Mouse (Mus musculus): Measurements from ENCODE around the gene Grk6.

GRCm38 (mm10) chr13:55444937-55445315 is at the start of gene Grk6:
- TF ChIP-seq EP300 (IDR thresholded peaks at IDR 0.05; ENCODE audit: low read depth in 1 of 2, low read length in 2 of 2) (no peak), POLR2A (IDR thresholded peaks at IDR 0.05; ENCODE audit: control insufficient read depth in 1 of 2, insufficient read depth in 1 of 2, low read depth in 1 of 2, low read length in 2 of 2, poor library complexity in 1 of 2) (no peak), MAX (IDR thresholded peaks at IDR 0.05; ENCODE audit: low read length) (no peak; the same call in 1 of the 2 replicates), CTCF (IDR thresholded peaks at IDR 0.05 in 2 of 3, conservative IDR thresholded peaks at IDR 0.05 in 1 of 3; ENCODE audit: control insufficient read depth in 1 of 3, insufficient read depth in 1 of 3, low read depth in 2 of 3, low read length in 3 of 3, poor library complexity in 1 of 3, severe bottlenecking in 1 of 3) (no peak), ELF1 (IDR thresholded peaks at IDR 0.05; ENCODE audit: low read depth, low read length) (no peak), E2F4 (IDR thresholded peaks at IDR 0.05; ENCODE audit: borderline replicate concordance, low read depth, low read length) (no peak; the same call in 1 of the 2 replicates), GABPA (IDR thresholded peaks at IDR 0.05; ENCODE audit: low read depth, low read length) (no peak), BHLHE40 (IDR thresholded peaks at IDR 0.05; ENCODE audit: borderline replicate concordance, low read depth, low read length) (no peak), ZNF384 (IDR thresholded peaks at IDR 0.05; ENCODE audit: low read depth, low read length) (no peak), RCOR1 (IDR thresholded peaks at IDR 0.05; ENCODE audit: low read depth, low read length) (no peak), MAZ (IDR thresholded peaks at IDR 0.05; ENCODE audit: low read depth, low read length) (0 out of 2 replicates have a peak, but pooled peaks have one; percentile 28)
